21 mouse cellular contexts compared by ENCODE assay signal in the genomic region with DNA sequence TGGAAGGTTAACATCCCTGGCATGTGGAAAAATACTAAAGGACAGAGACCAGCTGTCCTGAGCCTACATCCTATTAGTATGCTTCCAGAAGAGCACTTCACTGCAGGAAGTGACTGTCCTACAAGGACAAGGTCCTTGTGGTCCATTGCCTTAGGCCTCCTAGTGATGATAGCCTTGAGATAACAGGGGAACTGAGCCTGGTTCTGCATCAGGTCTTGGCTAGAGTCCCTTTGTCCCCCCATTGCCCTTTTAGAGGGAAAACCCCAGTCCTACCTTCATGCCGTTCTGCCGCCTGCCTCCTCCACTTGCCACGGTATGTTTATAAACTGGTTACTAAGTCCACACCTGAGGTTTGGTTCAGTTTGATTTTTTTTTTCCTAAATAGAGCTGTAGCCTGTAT.
DNase-seq lines count a peak whose midpoint lies in the region; ATAC-seq and TF ChIP-seq lines count a peak whose summit lies in the region.
"Had no signal": no experiment of that assay in that cellular context is flagged by ENCODE, and none has a peak within 500 bp of the region (broad histone marks: within the 10 kb centered on the region; RNA-seq: fewer than 3 reads in every experiment).

No protein-coding gene starts in this region.

- intact Hi-C loops in left cerebral cortex, adult 2 months (cut with DNase I), result no loop called here

- no peak for ATAC-seq in hindbrain, embryonic 11.5 days (ENCODE audit: low FRiP score)
- ATAC-seq: forebrain, embryonic 16.5 days had no signal

- no peaks in the 10 kb centered on the region for H3K36me3 ChIP-seq in hindbrain, embryonic 11.5 days (ENCODE audit: control insufficient read depth, insufficient read depth, low read length)
- no peaks in the 10 kb centered on the region for H3K36me3 ChIP-seq in hindbrain, embryonic 10.5 days
- H3K36me3 ChIP-seq in limb, embryonic 10.5 days, result no peaks in the 10 kb centered on the region

- TF ChIP-seq CTCF in cerebellum, adult 2 months (IDR thresholded peaks at IDR 0.05; ENCODE audit: borderline replicate concordance, insufficient read depth, low read depth, low read length), result no peak
- TF ChIP-seq CTCF in left cerebral cortex, adult 2 months (IDR thresholded peaks at IDR 0.05), result no peak

- H3K4me2 ChIP-seq in hindbrain, embryonic 11.5 days (replicated peaks; ENCODE audit: low read depth, low read length), result no peak overlapping the region
- H3K4me2 ChIP-seq: heart, embryonic 12.5 days; liver, embryonic 11.5 days had no signal

- H3K27me3 ChIP-seq in cerebellum, adult 2 months (ENCODE audit: control insufficient read depth, insufficient read depth, low read length), result no peaks in the 10 kb centered on the region
- H3K27me3 ChIP-seq in hindbrain, embryonic 11.5 days (ENCODE audit: control insufficient read depth, insufficient read depth, low read length), result no peaks in the 10 kb centered on the region
- no peaks in the 10 kb centered on the region for H3K27me3 ChIP-seq in hindbrain, embryonic 10.5 days (ENCODE audit: insufficient read depth, poor library complexity, severe bottlenecking)
- H3K27me3 ChIP-seq in limb, embryonic 10.5 days (ENCODE audit: low read depth, poor library complexity, severe bottlenecking), result 0 out of 2 replicates have a peak, but pooled peaks cover 7% of the 10 kb centered on the region
- H3K27me3 ChIP-seq: heart, embryonic 12.5 days had no signal

- peaks cover 72% of the 10 kb centered on the region for H3K4me1 ChIP-seq in cerebellum, adult 2 months (ENCODE audit: control insufficient read depth, insufficient read depth, low read length)
- H3K4me1 ChIP-seq in hindbrain, embryonic 11.5 days (replicated peaks; ENCODE audit: control insufficient read depth, insufficient read depth, low read length), result 0 out of 2 replicates have a peak, but pooled peaks cover 3% of the 10 kb centered on the region
- peaks cover 75% of the 10 kb centered on the region for H3K4me1 ChIP-seq in hindbrain, embryonic 10.5 days (replicated peaks)
- peaks cover 81% of the 10 kb centered on the region for H3K4me1 ChIP-seq in limb, embryonic 10.5 days

- WGBS in cerebellum, adult 2 months, result 76% methylated on average over 3 of the region's 3 CpGs
- WGBS in hindbrain, embryonic 11.5 days, result 87% methylated on average over 3 of the region's 3 CpGs
- 92% methylated on average over 3 of the region's 3 CpGs for WGBS in hindbrain, embryonic 10.5 days
- WGBS in limb, embryonic 10.5 days, result 91% methylated on average over 3 of the region's 3 CpGs

- H3K9ac ChIP-seq in hindbrain, embryonic 11.5 days (ENCODE audit: low read depth, low read length), result no peak overlapping the region

- H3K9me3 ChIP-seq in hindbrain, embryonic 11.5 days (ENCODE audit: control insufficient read depth, low read length), result no peaks in the 10 kb centered on the region
- H3K9me3 ChIP-seq in hindbrain, embryonic 10.5 days, result no peaks in the 10 kb centered on the region
- no peaks in the 10 kb centered on the region for H3K9me3 ChIP-seq in limb, embryonic 10.5 days (replicated peaks)
- H3K9me3 ChIP-seq: heart, embryonic 12.5 days had no signal

- DNase-seq in cerebellum, adult 2 months, result no peak
- no peak for DNase-seq in cerebellum, adult 8-10 months
- no peak for DNase-seq in hindbrain, embryonic 11.5 days (ENCODE audit: low spot score)
- no peak for DNase-seq in hindbrain, embryonic 10.5 days (ENCODE audit: low spot score)
- no peak for DNase-seq in left cerebral cortex, adult 2 months (ENCODE audit: extremely low spot score in 1 of 2, low spot score in 2 of 2)
- no peak for DNase-seq in left cerebral cortex, adult 11 months (ENCODE audit: low spot score)
- DNase-seq in limb, embryonic 10.5 days (ENCODE audit: low spot score), result no peak
- DNase-seq: B cell, adult 2 months; cerebellum, adult 11-12 months; cerebellum, postnatal 36 days; gastrocnemius, postnatal 36 days; heart, postnatal 36 days; kidney, adult 18-20 months; kidney, postnatal 14 days; lung, adult 18-20 months; lung, postnatal 14 days; retina, postnatal 1 day; right cerebral cortex, postnatal 4 days had no signal

- H3K27ac ChIP-seq in cerebellum, adult 2 months (ENCODE audit: insufficient read depth, low read length), result peak overlapping the region; percentile 25; the same call in 1 of the 2 replicates
- H3K27ac ChIP-seq in hindbrain, embryonic 11.5 days (ENCODE audit: low read depth, low read length), result 0 out of 2 replicates have a peak overlapping the region, but pooled peaks have one; percentile 51
- no peak overlapping the region for H3K27ac ChIP-seq in hindbrain, embryonic 10.5 days
- peak overlapping the region; percentile 71 for H3K27ac ChIP-seq in left cerebral cortex, adult 2 months
- peak overlapping the region; percentile 42; the same call in 1 of the 2 replicates for H3K27ac ChIP-seq in limb, embryonic 10.5 days

- no peak for TF ChIP-seq POLR2A in cerebellum, adult 2 months (IDR thresholded peaks at IDR 0.05; ENCODE audit: borderline replicate concordance, insufficient read depth, low read length)

- H3K4me3 ChIP-seq in cerebellum, adult 2 months (replicated peaks; ENCODE audit: insufficient read depth, low read depth, low read length), result no peak overlapping the region
- H3K4me3 ChIP-seq in hindbrain, embryonic 11.5 days (ENCODE audit: low read depth, low read length), result no peak overlapping the region
- no peak overlapping the region for H3K4me3 ChIP-seq in hindbrain, embryonic 10.5 days
- H3K4me3 ChIP-seq in left cerebral cortex, adult 2 months, result no peak overlapping the region
- no peak overlapping the region for H3K4me3 ChIP-seq in limb, embryonic 10.5 days
- H3K4me3 ChIP-seq: heart, embryonic 12.5 days had no signal
